Mouse (Mus musculus) frontal cortex, postnatal 10 days (tissue): Measurements from ENCODE around the gene Pdlim4.
"Not testable (repeated sequence)": the region's sequence is repeated elsewhere in the genome, so short reads cannot be mapped to it uniquely, and the experiment has no call there.

Experiments
- DNase-seq, 2 experiments: peaks; one replicate each; pipeline ENCODE4 v3.0.0; 2022; ENCODE audit warnings: low spot score in 2 of 2, mixed read lengths in 1 of 2

The Pdlim4 gene

GRCm38 (mm10) chr11:54018893-54019732 is 49.7 kb downstream of the Pdlim4 start:
- no peak for DNase-seq

- no peak for DNase-seq
Measured at GRCm38 (mm10) chr11:54017596-54017995, 51.2 kb downstream of the Pdlim4 start.

- no peak for DNase-seq
Measured at GRCm38 (mm10) chr11:54016051-54016450, 52.8 kb downstream of the Pdlim4 start.

GRCm38 (mm10) chr11:54012961-54013360 is 55.9 kb downstream of the Pdlim4 start:
- no peak for DNase-seq

GRCm38 (mm10) chr11:54011255-54011654 is 57.6 kb downstream of the Pdlim4 start:
- no peak for DNase-seq

GRCm38 (mm10) chr11:54008416-54008920 is 60.3 kb downstream of the Pdlim4 start:
- DNase-seq = no peak

- no peak for DNase-seq
Measured at GRCm38 (mm10) chr11:54007717-54008116, 61.1 kb downstream of the Pdlim4 start.

- no peak for DNase-seq
Measured at GRCm38 (mm10) chr11:54006901-54007300, 61.9 kb downstream of the Pdlim4 start.

GRCm38 (mm10) chr11:54006362-54006761 is 62.5 kb downstream of the Pdlim4 start:
- not testable (repeated sequence) for DNase-seq
